Mouse (Mus musculus): Measurements from ENCODE around the gene Vps36. TPM values are rescaled to one million over a fixed set of nuclear protein-coding genes. Genes with fewer than 3 reads are reported as not detected.
A peak's percentile ranks its signal among the peaks of the same experiment; 100 is the strongest.

Vps36 gene
- polyA plus RNA-seq, 1 experiment from 2014 or later = 45.5 TPM

DNA sequence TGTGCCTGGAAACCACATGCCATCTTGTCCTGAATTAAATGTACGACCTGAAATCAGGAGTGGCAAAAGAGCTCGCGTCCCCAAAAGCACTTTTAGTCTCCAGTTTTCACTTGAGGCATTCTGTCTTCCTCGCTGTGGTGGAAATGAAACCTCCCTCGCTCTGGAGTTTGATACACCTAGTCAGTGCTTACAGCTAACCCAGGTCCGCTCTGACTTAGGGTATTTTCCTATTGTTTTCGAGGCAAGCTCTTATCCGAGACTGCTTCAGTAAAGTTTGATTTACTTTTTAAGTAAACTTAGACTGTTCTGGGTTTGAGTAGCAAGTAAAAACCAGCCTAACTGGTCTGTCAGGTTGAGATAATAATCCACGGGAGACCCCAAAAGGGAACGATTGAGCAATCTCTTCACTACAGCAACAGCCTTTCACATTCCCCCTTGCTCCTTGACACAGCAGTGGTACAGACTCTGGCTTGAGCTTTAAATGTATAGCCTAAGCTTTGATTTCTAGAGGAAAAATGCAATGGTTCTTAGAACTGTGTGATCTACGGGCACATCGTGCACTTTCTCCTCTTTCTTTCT lies 912 bp downstream of the Vps36 start:
- no peaks in the 10 kb centered on the region for H3K4me1 ChIP-seq (replicated peaks; ENCODE audit: control insufficient read depth, insufficient read depth, low read length)

DNA sequence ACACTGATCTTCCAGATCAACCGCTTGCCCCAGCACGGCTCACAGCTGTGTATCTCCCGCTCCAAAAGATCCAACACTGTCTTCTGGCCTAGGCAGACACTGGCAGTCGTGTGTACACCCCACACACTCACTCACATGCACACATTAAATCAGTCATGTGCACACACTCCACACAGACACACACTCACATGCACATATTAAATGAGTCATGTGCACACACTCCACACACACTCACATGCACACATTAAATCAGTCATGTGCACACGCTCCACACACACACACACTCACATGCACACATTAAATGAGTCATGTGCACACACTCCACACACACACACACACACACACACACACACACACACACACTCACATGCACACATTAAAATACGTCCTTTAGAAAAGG lies 5.3 kb downstream of the Vps36 start:
- ATAC-seq (replicated peaks; ENCODE audit: low FRiP score) = no peak
- Histone ChIP-seq H3K27me3 (ENCODE audit: control insufficient read depth, insufficient read depth, low read length) (no peaks in the 10 kb centered on the region), H3K4me2 (ENCODE audit: low read depth, low read length, severe bottlenecking) (no peak overlapping the region), H3K9ac (ENCODE audit: low read length) (no peak overlapping the region), H3K27ac (ENCODE audit: low read depth, low read length) (no peak overlapping the region), H3K36me3 (ENCODE audit: control insufficient read depth, insufficient read depth, low read length) (peaks cover 6% of the 10 kb centered on the region; the same call in 1 of the 2 replicates), H3K4me1 (replicated peaks; ENCODE audit: control insufficient read depth, insufficient read depth, low read length) (no peaks in the 10 kb centered on the region), H3K9me3 (ENCODE audit: control insufficient read depth, low read length) (no peaks in the 10 kb centered on the region), H3K4me3 (ENCODE audit: low read depth, low read length) (no peak overlapping the region)
- no peak for DNase-seq (ENCODE audit: low spot score)
- WGBS = 88% methylated on average over 6 of the region's 6 CpGs

More for the DNA sequence above, 912 bp downstream of the Vps36 start:
- peak overlapping the region; percentile 90 for H3K9ac ChIP-seq (ENCODE audit: low read length)
- H3K9me3 ChIP-seq (ENCODE audit: control insufficient read depth, low read length) = no peaks in the 10 kb centered on the region
- 17% methylated on average over 12 of the region's 12 CpGs for WGBS
- H3K4me3 ChIP-seq (ENCODE audit: low read depth, low read length) = peak overlapping the region; percentile 59
- H3K4me2 ChIP-seq (ENCODE audit: low read depth, low read length, severe bottlenecking) = peak overlapping the region; percentile 82
- ATAC-seq (replicated peaks; ENCODE audit: low FRiP score) = no peak
- no peaks in the 10 kb centered on the region for H3K27me3 ChIP-seq (ENCODE audit: control insufficient read depth, insufficient read depth, low read length)
- DNase-seq (ENCODE audit: low spot score) = no peak
- no peaks in the 10 kb centered on the region for H3K36me3 ChIP-seq (ENCODE audit: control insufficient read depth, insufficient read depth, low read length)
- H3K27ac ChIP-seq (ENCODE audit: low read depth, low read length) = peak overlapping the region; percentile 87; the same call in 1 of the 2 replicates

DNA sequence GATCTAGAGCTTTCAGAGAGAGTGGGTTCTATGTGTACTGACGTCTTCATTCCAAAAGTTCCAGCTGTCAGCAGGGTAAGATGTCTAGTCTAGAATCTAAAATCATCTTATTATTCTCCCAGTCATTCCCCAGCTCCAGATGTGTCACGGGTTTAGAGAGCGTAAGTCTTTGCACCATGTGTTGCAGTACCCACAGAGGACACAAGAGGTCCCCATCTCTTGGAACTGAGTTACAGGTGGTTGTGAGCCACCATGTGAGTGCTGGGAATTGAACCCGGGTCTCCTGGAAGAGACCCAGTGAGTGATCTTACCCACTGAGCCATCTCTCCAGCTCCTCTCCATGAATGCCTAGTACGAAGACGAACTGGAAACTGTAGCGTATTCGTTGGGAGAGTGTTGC lies 6.9 kb downstream of the Vps36 start:
- Histone ChIP-seq H3K9me3 (ENCODE audit: control insufficient read depth, low read length) (no peaks in the 10 kb centered on the region), H3K4me1 (replicated peaks; ENCODE audit: control insufficient read depth, insufficient read depth, low read length) (no peaks in the 10 kb centered on the region), H3K36me3 (ENCODE audit: control insufficient read depth, insufficient read depth, low read length) (peaks cover 6% of the 10 kb centered on the region; the same call in 1 of the 2 replicates), H3K9ac (ENCODE audit: low read length) (no peak overlapping the region), H3K27ac (ENCODE audit: low read depth, low read length) (no peak overlapping the region), H3K27me3 (ENCODE audit: control insufficient read depth, insufficient read depth, low read length) (no peaks in the 10 kb centered on the region), H3K4me3 (ENCODE audit: low read depth, low read length) (no peak overlapping the region), H3K4me2 (ENCODE audit: low read depth, low read length, severe bottlenecking) (no peak overlapping the region)
- ATAC-seq (replicated peaks; ENCODE audit: low FRiP score) (no peak), DNase-seq (ENCODE audit: low spot score) (no peak)
- WGBS = 98% methylated on average over 8 of the region's 8 CpGs

DNA sequence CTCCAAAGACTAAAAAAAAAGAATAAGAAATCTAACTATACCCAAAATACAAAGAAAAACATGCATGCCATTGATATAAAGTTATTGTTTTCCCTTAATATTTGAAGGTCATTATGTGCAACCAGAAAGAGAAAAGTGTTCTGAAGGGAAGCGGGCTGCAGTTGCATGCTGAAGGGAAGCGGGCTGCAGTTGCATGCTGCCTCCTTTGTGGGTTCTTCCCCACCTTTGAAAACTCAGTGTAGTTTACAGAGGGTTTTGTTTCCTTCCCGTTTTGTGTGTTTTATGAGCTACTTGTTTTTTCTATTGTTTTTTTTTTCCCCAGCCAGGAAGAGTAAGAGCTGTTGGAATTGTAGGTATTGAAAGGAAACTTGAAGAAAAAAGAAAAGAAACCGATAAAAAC lies 14.9 kb downstream of the Vps36 start:
- no peak overlapping the region for H3K4me2 ChIP-seq (ENCODE audit: low read depth, low read length, severe bottlenecking)
- no peaks in the 10 kb centered on the region for H3K27me3 ChIP-seq (ENCODE audit: control insufficient read depth, insufficient read depth, low read length)
- DNase-seq (ENCODE audit: low spot score) = no peak
- H3K27ac ChIP-seq (ENCODE audit: low read depth, low read length) = no peak overlapping the region
- no peak overlapping the region for H3K4me3 ChIP-seq (ENCODE audit: low read depth, low read length)
- H3K4me1 ChIP-seq (replicated peaks; ENCODE audit: control insufficient read depth, insufficient read depth, low read length) = no peaks in the 10 kb centered on the region
- H3K36me3 ChIP-seq (ENCODE audit: control insufficient read depth, insufficient read depth, low read length) = no peaks in the 10 kb centered on the region; the same call in 1 of the 2 replicates
- 84% methylated on average over 4 of the region's 4 CpGs for WGBS
- ATAC-seq (replicated peaks; ENCODE audit: low FRiP score) = no peak
- no peaks in the 10 kb centered on the region for H3K9me3 ChIP-seq (ENCODE audit: control insufficient read depth, low read length)
- no peak overlapping the region for H3K9ac ChIP-seq (ENCODE audit: low read length)

DNA sequence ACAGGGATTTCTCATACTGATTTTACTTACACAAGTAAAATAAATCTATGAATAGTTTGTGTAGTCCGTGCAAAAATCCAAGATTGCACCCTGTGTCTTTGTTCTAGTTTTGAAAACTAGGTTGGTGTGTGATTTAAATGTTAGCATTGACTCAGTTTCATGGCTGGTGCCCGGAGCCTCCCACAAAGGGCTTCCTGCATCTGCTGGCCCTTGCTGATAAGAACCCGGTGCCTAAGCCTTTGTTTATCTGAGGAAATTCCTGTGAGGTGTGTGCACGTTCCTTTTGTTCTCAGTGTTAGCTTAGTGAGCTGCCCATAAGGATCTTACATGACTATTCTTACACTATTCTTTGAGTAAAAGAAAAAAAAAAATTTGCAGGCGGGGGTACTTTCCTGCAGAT lies 16.4 kb downstream of the Vps36 start:
- H3K9ac ChIP-seq (ENCODE audit: low read length) = no peak overlapping the region
- no peak for DNase-seq (ENCODE audit: low spot score)
- no peak overlapping the region for H3K4me2 ChIP-seq (ENCODE audit: low read depth, low read length, severe bottlenecking)
- H3K9me3 ChIP-seq (ENCODE audit: control insufficient read depth, low read length) = no peaks in the 10 kb centered on the region
- H3K27me3 ChIP-seq (ENCODE audit: control insufficient read depth, insufficient read depth, low read length) = no peaks in the 10 kb centered on the region
- WGBS = 67% methylated on average over 5 of the region's 5 CpGs
- H3K4me1 ChIP-seq (replicated peaks; ENCODE audit: control insufficient read depth, insufficient read depth, low read length) = no peaks in the 10 kb centered on the region
- no peak for ATAC-seq (replicated peaks; ENCODE audit: low FRiP score)
- H3K27ac ChIP-seq (ENCODE audit: low read depth, low read length) = no peak overlapping the region
- H3K4me3 ChIP-seq (ENCODE audit: low read depth, low read length) = no peak overlapping the region
- H3K36me3 ChIP-seq (ENCODE audit: control insufficient read depth, insufficient read depth, low read length) = peaks cover 4% of the 10 kb centered on the region; the same call in 1 of the 2 replicates

DNA sequence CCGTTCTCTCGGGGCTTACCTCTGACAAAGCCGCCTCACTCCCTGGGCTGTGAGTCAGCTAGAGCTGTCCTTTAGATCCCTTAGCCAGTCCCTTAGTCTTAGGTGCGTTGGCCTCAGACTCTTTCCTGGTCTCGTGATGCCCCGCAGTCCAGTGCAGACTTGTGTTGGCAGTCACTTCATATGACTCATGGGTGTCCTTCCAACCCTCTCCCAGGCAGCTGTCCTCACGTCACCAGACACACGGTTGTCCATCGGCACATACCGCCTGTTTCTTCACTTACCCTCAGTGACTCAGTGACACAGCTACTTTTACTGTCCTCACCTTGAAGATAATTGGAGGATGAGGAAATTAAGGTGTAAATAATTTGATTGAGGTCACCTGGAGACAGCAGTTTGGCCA lies 22.2 kb downstream of the Vps36 start:
- DNase-seq (ENCODE audit: low spot score) (no peak), ATAC-seq (replicated peaks; ENCODE audit: low FRiP score) (no peak)
- Histone ChIP-seq H3K4me1 (replicated peaks; ENCODE audit: control insufficient read depth, insufficient read depth, low read length) (no peaks in the 10 kb centered on the region), H3K36me3 (ENCODE audit: control insufficient read depth, insufficient read depth, low read length) (peaks cover 4% of the 10 kb centered on the region; the same call in 1 of the 2 replicates), H3K27ac (ENCODE audit: low read depth, low read length) (no peak overlapping the region), H3K27me3 (ENCODE audit: control insufficient read depth, insufficient read depth, low read length) (no peaks in the 10 kb centered on the region), H3K4me2 (ENCODE audit: low read depth, low read length, severe bottlenecking) (no peak overlapping the region), H3K9me3 (ENCODE audit: control insufficient read depth, low read length) (no peaks in the 10 kb centered on the region), H3K9ac (ENCODE audit: low read length) (no peak overlapping the region), H3K4me3 (ENCODE audit: low read depth, low read length) (no peak overlapping the region)
- 97% methylated on average over 10 of the region's 10 CpGs for WGBS

DNA sequence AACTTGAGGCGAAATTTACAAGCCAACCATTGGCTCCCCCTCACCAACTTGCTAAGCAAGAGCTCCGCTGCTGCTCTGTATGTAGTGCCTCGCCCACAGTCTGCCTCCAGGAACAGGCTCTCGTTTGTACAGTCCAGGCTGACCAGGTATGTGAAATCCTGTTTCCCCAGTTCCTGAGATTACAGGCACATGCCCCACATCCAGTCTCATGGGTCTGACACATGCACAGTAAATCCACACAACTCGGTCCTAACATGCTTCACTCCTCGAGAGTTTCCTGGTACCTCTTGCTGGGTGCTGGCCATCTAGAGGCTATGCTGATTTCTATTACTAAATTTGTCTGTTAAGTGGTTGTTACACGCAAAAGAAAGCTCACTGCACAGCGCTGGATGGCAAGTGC lies 33.8 kb downstream of the Vps36 start:
- Histone ChIP-seq H3K36me3 (ENCODE audit: control insufficient read depth, insufficient read depth, low read length) (no peaks in the 10 kb centered on the region), H3K9me3 (ENCODE audit: control insufficient read depth, low read length) (no peaks in the 10 kb centered on the region), H3K9ac (ENCODE audit: low read length) (no peak overlapping the region), H3K27ac (ENCODE audit: low read depth, low read length) (no peak overlapping the region), H3K4me2 (ENCODE audit: low read depth, low read length, severe bottlenecking) (no peak overlapping the region), H3K27me3 (ENCODE audit: control insufficient read depth, insufficient read depth, low read length) (0 out of 2 replicates have a peak, but pooled peaks cover 2% of the 10 kb centered on the region), H3K4me1 (replicated peaks; ENCODE audit: control insufficient read depth, insufficient read depth, low read length) (0 out of 2 replicates have a peak, but pooled peaks cover 2% of the 10 kb centered on the region), H3K4me3 (ENCODE audit: low read depth, low read length) (no peak overlapping the region)
- WGBS = 65% methylated on average over 8 of the region's 8 CpGs
- DNase-seq (ENCODE audit: low spot score) (no peak), ATAC-seq (replicated peaks; ENCODE audit: low FRiP score) (no peak; the same call in 1 of the 2 replicates)

DNA sequence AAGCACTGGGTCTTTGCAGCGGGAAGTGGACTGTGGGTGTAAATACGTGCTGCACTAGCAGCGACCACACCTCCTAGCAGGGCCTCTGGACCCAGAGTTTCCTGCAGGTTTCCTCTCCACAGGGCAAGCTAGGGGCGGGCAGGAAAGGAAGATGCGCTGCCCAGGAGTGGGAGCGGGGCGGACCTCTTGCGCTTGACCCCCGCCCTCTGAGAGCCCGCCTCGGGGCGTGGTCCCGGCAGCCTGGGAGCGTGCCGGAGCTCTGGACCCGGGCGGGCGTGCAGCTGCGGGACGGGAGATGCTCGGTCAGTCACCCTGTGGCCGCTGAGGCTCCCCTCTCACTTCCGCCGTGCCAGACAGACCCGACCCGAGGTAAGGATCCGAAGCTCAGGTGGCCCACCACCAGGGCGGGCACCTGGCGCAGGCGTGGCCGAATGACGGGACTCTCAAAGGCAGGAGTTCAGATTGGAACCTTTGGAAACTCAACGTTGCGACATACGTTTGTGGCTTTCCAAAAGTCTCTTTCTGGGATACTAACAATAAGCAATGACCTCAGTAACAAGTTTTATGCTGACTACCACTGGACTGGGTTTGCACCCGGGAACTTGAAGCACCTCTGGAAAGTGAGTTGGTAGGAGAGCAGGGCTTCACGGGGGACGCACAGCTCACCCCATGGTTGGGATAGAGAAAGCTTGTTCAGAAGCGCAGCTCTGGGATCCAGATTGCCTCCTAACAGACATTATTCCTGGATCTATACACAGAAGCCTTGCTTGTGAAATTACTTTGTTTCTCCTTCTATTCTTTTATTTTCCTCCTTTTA lies 34.7 kb downstream of the Vps36 start, which contains the start of gene Thsd1:
Thsd1 (plus strand) TSS at position 253 of the 817 bp plus-strand sequence.
- under 1% methylated on average over 39 of the region's 39 CpGs for WGBS
- no peaks in the 10 kb centered on the region for H3K9me3 ChIP-seq (ENCODE audit: control insufficient read depth, low read length)
- 0 out of 2 replicates have a peak, but pooled peaks cover 2% of the 10 kb centered on the region for H3K4me1 ChIP-seq (replicated peaks; ENCODE audit: control insufficient read depth, insufficient read depth, low read length)
- H3K27me3 ChIP-seq (ENCODE audit: control insufficient read depth, insufficient read depth, low read length) = 0 out of 2 replicates have a peak, but pooled peaks cover 2% of the 10 kb centered on the region
- ATAC-seq (replicated peaks; ENCODE audit: low FRiP score) (peak; percentile 84), DNase-seq (ENCODE audit: low spot score) (peak; percentile 77)
- peak within 1 kb of the TSS; percentile 61 for H3K4me2 ChIP-seq (ENCODE audit: low read depth, low read length, severe bottlenecking)
- H3K9ac ChIP-seq (ENCODE audit: low read length) = peak within 1 kb of the TSS; percentile 13
- no peaks in the 10 kb centered on the region for H3K36me3 ChIP-seq (ENCODE audit: control insufficient read depth, insufficient read depth, low read length)
- H3K4me3 ChIP-seq (ENCODE audit: low read depth, low read length) = peak within 1 kb of the TSS; percentile 32
- H3K27ac ChIP-seq (ENCODE audit: low read depth, low read length) = no peak within 1 kb of the TSS

Measured in forebrain, embryonic 11.5 days (tissue).